Mouse (Mus musculus) heart, adult 18-20 months (tissue): ENCODE measurements around the gene Parn. TPM values are rescaled to one million over a fixed set of nuclear protein-coding genes. Genes with fewer than 3 reads are reported as not detected.
A peak's percentile ranks its signal among the peaks of the same experiment; 100 is the strongest.
"Not testable (repeated sequence)": the region's sequence is repeated elsewhere in the genome, so short reads cannot be mapped to it uniquely, and the experiment has no call there.

Source experiments
- DNase-seq, 2 experiments: peaks; one replicate each; pipeline ENCODE4 v3.0.0; 2021 to 2022; ENCODE audit warnings: mixed read lengths in 1 of 2
- long read RNA-seq, 2 experiments: library from polyadenylated mRNA; stranded (forward); transcript quantifications; one replicate each; pipeline ENCODE4 v2.0.0; 2021
- total RNA-seq, 2 experiments: library from RNA; stranded (reverse); gene quantifications; 2 replicates each; pipeline ENCODE4 v1.2.3; 2021

Parn gene
- 10 to 100 TPM in 1 of 2 experiments, 1 to 10 TPM in 1; 9.0 to 10.1 TPM for total RNA-seq
- long read RNA-seq, experiment 1, transcript Parn-201 (24 exons, 2,906 nt): major isoform, 9 of 13 reads
- long read RNA-seq, experiment 1, partial matches to known transcripts: 1 of 13 reads
- long read RNA-seq, experiment 1, other reads (novel, unspliced or antisense): 3 of 13 reads
- long read RNA-seq, experiment 2, transcript Parn-201 (24 exons, 2,906 nt): major isoform, 5 of 11 reads
- long read RNA-seq, experiment 2, partial matches to known transcripts: 3 of 11 reads
- long read RNA-seq, experiment 2, other reads (novel, unspliced or antisense): 3 of 11 reads

- peak; percentile 95 to 96 for DNase-seq
Observed at GRCm38 (mm10) chr16:13667878-13668343, at the start of gene Parn. Gene Parn (minus strand): TSS chr16:13668170.

GRCm38 (mm10) chr16:13716821-13717553 lies 49.0 kb upstream of the Parn start:
- no peak for DNase-seq

- no peak for DNase-seq
Observed at GRCm38 (mm10) chr16:13714910-13715309, 46.9 kb upstream of the Parn start.

GRCm38 (mm10) chr16:13704676-13705075 lies 36.7 kb upstream of the Parn start:
- no peak for DNase-seq

GRCm38 (mm10) chr16:13702184-13702583 lies 34.2 kb upstream of the Parn start:
- no peak for DNase-seq

- DNase-seq: no peak
Observed at GRCm38 (mm10) chr16:13698998-13699397, 31.0 kb upstream of the Parn start.

- no peak for DNase-seq
Observed at GRCm38 (mm10) chr16:13678601-13679319, 10.8 kb upstream of the Parn start.

- DNase-seq: no peak
Observed at GRCm38 (mm10) chr16:13674511-13674910, 6.5 kb upstream of the Parn start.

- DNase-seq: no peak
Observed at GRCm38 (mm10) chr16:13673114-13673513, 5.1 kb upstream of the Parn start.

GRCm38 (mm10) chr16:13672386-13672898 lies 4.5 kb upstream of the Parn start:
- DNase-seq: peak; percentile 74 to 77

- DNase-seq: peak; percentile 91 to 95
Observed at GRCm38 (mm10) chr16:13671685-13672385, 3.9 kb upstream of the Parn start, which contains the start of the genes Bfar and 3110001I22Rik. Gene Bfar (plus strand): TSS chr16:13671858. Gene 3110001I22Rik (plus strand): TSS chr16:13671929.

GRCm38 (mm10) chr16:13670896-13671295 lies 2.9 kb upstream of the Parn start:
- DNase-seq: not testable (repeated sequence)

GRCm38 (mm10) chr16:13669282-13669681 lies 1.3 kb upstream of the Parn start:
- no peak for DNase-seq

GRCm38 (mm10) chr16:13668402-13669108 lies 585 bp upstream of the Parn start:
- no peak for DNase-seq

- no peak for DNase-seq
Observed at GRCm38 (mm10) chr16:13660736-13661135, 7.2 kb downstream of the Parn start.

- DNase-seq: no peak
Observed at GRCm38 (mm10) chr16:13658886-13659285, 9.1 kb downstream of the Parn start.

- no peak for DNase-seq
Observed at GRCm38 (mm10) chr16:13645930-13646329, 22.0 kb downstream of the Parn start.

GRCm38 (mm10) chr16:13644474-13644873 lies 23.5 kb downstream of the Parn start:
- no peak for DNase-seq

- DNase-seq: peak in 1 of 2 experiments; percentile 7
Observed at GRCm38 (mm10) chr16:13640064-13640463, 27.9 kb downstream of the Parn start.

- DNase-seq: no peak
Observed at GRCm38 (mm10) chr16:13639508-13639907, 28.5 kb downstream of the Parn start.

- not testable (repeated sequence) for DNase-seq
Observed at GRCm38 (mm10) chr16:13638198-13638597, 29.8 kb downstream of the Parn start.
